Mouse (Mus musculus): ENCODE measurements around the gene Gpr87. TPM values are rescaled to one million over a fixed set of nuclear protein-coding genes. Genes with fewer than 3 reads are reported as not detected.

Gpr87 gene
- total RNA-seq (2023) = not detected

GRCm38 (mm10) chr3:59194938-59195337, at the start of gene Gpr87:
Gpr87 (minus strand) TSS chr3:59195104.

GRCm38 (mm10) chr3:59210727-59211126, 15.8 kb upstream of the Gpr87 start, which contains the start of gene P2ry13:
P2ry13 (minus strand) TSS chr3:59210882.

GRCm38 (mm10) chr3:59153424-59153823, 41.5 kb downstream of the Gpr87 start, which contains the start of gene P2ry14:
P2ry14 (minus strand) TSS chr3:59153618.

Other genes starting within 250 kb of the Gpr87 start
- under 1 TPM; 0.80 to 0.90 TPM for gene Med12l, start 189.3 kb downstream of the Gpr87 start, total RNA-seq (2023)
- 10 to 100 TPM; 38.3 to 47.7 TPM for gene Gpr171, start 93.3 kb downstream of the Gpr87 start, total RNA-seq (2023)
- 1 to 10 TPM; 1.4 to 2.7 TPM for gene P2ry14, start 41.5 kb downstream of the Gpr87 start, total RNA-seq (2023)
- under 1 TPM; 0.44 to 0.79 TPM for gene P2ry13, start 15.8 kb upstream of the Gpr87 start, total RNA-seq (2023)
- under 1 TPM in 1 of 2 experiments, not detected in 1; 0.73 TPM for gene P2ry12, start 67.8 kb upstream of the Gpr87 start, total RNA-seq (2023)
- gene Igsf10, start 149.3 kb upstream of the Gpr87 start, total RNA-seq (2023) = not detected